Mouse (Mus musculus) midbrain, embryonic 11.5 days (tissue): ENCODE measurements at regions not wholly inside any gene's neighbourhood (a gene's known extent, or its start where the extent isn't known, plus 50 kb on each side); places are given as distances from the start of the nearest gene placed in this dataset.

ENCODE experiments used
- ATAC-seq: fragments of 200-750 bp; cut with Nextera tagmentation; 2 replicates; pipeline ENCODE4 v1.8.0; 2017; ENCODE audit warnings: moderate TSS enrichment, moderate library complexity; ENCODE audit not compliant: low FRiP score
- DNase-seq: peaks from one replicate; pipeline ENCODE4 v3.0.0; 2015; ENCODE audit warnings: low spot score; ENCODE audit errors: missing footprints
- H3K27ac ChIP-seq: fragments of 300-500 bp; sonication (generic); 2 replicates; pipeline ENCODE4 v1.5.1; 2014; ENCODE audit warnings: low read depth, low read length
- H3K27me3 ChIP-seq: fragments of 300-500 bp; sonication (generic); 2 replicates; pipeline ENCODE4 v1.6.1; 2014; ENCODE audit warnings: mild to moderate bottlenecking, low read length, moderate library complexity, mixed read lengths; ENCODE audit not compliant: control insufficient read depth, insufficient read depth
- H3K36me3 ChIP-seq: fragments of 300-500 bp; sonication (generic); 2 replicates; pipeline ENCODE4 v1.6.1; 2014; ENCODE audit warnings: mild to moderate bottlenecking, low read length, moderate library complexity, mixed read lengths; ENCODE audit not compliant: control insufficient read depth, insufficient read depth
- H3K4me1 ChIP-seq: fragments of 300-500 bp; sonication (generic); 2 replicates; pipeline ENCODE4 v1.6.1; 2014; ENCODE audit warnings: low read length; ENCODE audit not compliant: control insufficient read depth, insufficient read depth
- H3K4me2 ChIP-seq: fragments of 300-500 bp; sonication (generic); 2 replicates; pipeline ENCODE4 v1.6.1; 2014; ENCODE audit warnings: mild to moderate bottlenecking, moderate library complexity
- H3K4me3 ChIP-seq: fragments of 300-500 bp; sonication (generic); 2 replicates; pipeline ENCODE4 v1.5.1; 2014; ENCODE audit warnings: low read depth, low read length
- H3K9ac ChIP-seq: fragments of 300-500 bp; sonication (generic); 2 replicates; pipeline ENCODE4 v1.6.1; 2014; ENCODE audit warnings: low read length
- H3K9me3 ChIP-seq: fragments of 300-500 bp; sonication (generic); 2 replicates; pipeline ENCODE4 v1.6.1; 2016; ENCODE audit warnings: low read length; ENCODE audit not compliant: control insufficient read depth
- WGBS: fragments of 180-500 bp; shearing (Covaris S2); extraction: QIAGEN DNeasy Blood & Tissue Kit; methylation state at CpG from one replicate; pipeline ENCODE4 v1.1.7; 2014; 5-methylcytosine and 5-hydroxymethylcytosine counted together

- Histone ChIP-seq H3K4me3 (no peak overlapping the region), H3K4me2 (no peak overlapping the region), H3K9me3 (no peaks in the 10 kb centered on the region), H3K4me1 (no peaks in the 10 kb centered on the region), H3K36me3 (no peaks in the 10 kb centered on the region), H3K27me3 (no peaks in the 10 kb centered on the region), H3K27ac (no peak overlapping the region), H3K9ac (no peak overlapping the region)
- 40% methylated on average over 6 of the region's 6 CpGs for WGBS
- ATAC-seq, result no peak
- no peak for DNase-seq
Measured at GRCm38 (mm10) chr12:70729961-70730360, 95.4 kb upstream of the Frmd6 start.

- no peaks in the 10 kb centered on the region for H3K36me3 ChIP-seq
- no peak overlapping the region for H3K27ac ChIP-seq
- WGBS, result 80% methylated on average over 6 of the region's 6 CpGs
- no peaks in the 10 kb centered on the region for H3K4me1 ChIP-seq
- no peaks in the 10 kb centered on the region for H3K27me3 ChIP-seq
- no peaks in the 10 kb centered on the region for H3K9me3 ChIP-seq
- no peak overlapping the region for H3K9ac ChIP-seq
- no peak overlapping the region for H3K4me2 ChIP-seq
- no peak for DNase-seq
- H3K4me3 ChIP-seq, result no peak overlapping the region
- ATAC-seq, result no peak; the same call in 1 of the 2 replicates
Measured at GRCm38 (mm10) chr12:70731498-70731897, 93.8 kb upstream of the Frmd6 start.

DNA sequence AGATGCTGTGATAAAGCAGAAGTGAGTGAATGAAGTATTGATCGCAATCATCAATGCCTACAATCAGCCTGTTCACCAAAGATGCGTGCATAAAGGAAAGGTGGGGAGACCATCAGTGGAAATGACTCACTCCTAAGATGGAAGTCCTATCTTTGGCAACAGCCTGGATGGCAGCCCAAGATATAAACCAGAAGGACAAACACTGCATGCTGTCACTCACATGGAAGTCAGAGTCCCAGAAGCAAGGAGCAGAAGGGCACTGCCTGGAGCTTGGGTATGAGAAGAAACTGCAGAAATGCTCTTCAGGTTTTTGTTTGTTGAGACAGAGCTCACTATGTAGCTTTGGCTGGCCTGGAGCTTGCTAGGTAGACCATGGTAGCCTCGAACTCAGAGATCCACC lies 92.7 kb upstream of the Frmd6 start:
- Histone ChIP-seq H3K9ac (no peak overlapping the region), H3K9me3 (no peaks in the 10 kb centered on the region), H3K4me1 (no peaks in the 10 kb centered on the region), H3K4me2 (no peak overlapping the region), H3K36me3 (no peaks in the 10 kb centered on the region), H3K4me3 (no peak overlapping the region), H3K27me3 (no peaks in the 10 kb centered on the region), H3K27ac (no peak overlapping the region)
- DNase-seq (no peak), ATAC-seq (no peak)
- WGBS, result 91% methylated on average over 3 of the region's 3 CpGs

- Histone ChIP-seq H3K4me3 (no peak overlapping the region), H3K4me2 (no peak overlapping the region), H3K36me3 (no peaks in the 10 kb centered on the region), H3K9me3 (no peaks in the 10 kb centered on the region), H3K4me1 (no peaks in the 10 kb centered on the region), H3K27ac (no peak overlapping the region), H3K9ac (no peak overlapping the region), H3K27me3 (no peaks in the 10 kb centered on the region)
- 89% methylated on average over 3 of the region's 3 CpGs for whole genome bisulfite sequencing
- ATAC-seq, result no peak
- DNase-seq, result no peak
Measured at GRCm38 (mm10) chr12:70738554-70738953, 86.8 kb upstream of the Frmd6 start.

GRCm38 (mm10) chr12:70739316-70739715 lies 86.0 kb upstream of the Frmd6 start:
- no peak overlapping the region for H3K4me2 ChIP-seq
- no peak overlapping the region for H3K9ac ChIP-seq
- H3K4me3 ChIP-seq, result no peak overlapping the region
- no peaks in the 10 kb centered on the region for H3K36me3 ChIP-seq
- H3K27ac ChIP-seq, result no peak overlapping the region
- H3K9me3 ChIP-seq, result no peaks in the 10 kb centered on the region
- WGBS, result 88% methylated on average over 6 of the region's 6 CpGs
- no peak for DNase-seq
- no peak for ATAC-seq
- no peaks in the 10 kb centered on the region for H3K27me3 ChIP-seq
- H3K4me1 ChIP-seq, result no peaks in the 10 kb centered on the region

GRCm38 (mm10) chr12:70739766-70740165 lies 85.5 kb upstream of the Frmd6 start:
- H3K4me3 ChIP-seq, result no peak overlapping the region
- no peaks in the 10 kb centered on the region for H3K36me3 ChIP-seq
- WGBS, result 88% methylated on average over 7 of the region's 7 CpGs
- H3K27ac ChIP-seq, result no peak overlapping the region
- no peaks in the 10 kb centered on the region for H3K4me1 ChIP-seq
- H3K4me2 ChIP-seq, result no peak overlapping the region
- no peaks in the 10 kb centered on the region for H3K27me3 ChIP-seq
- DNase-seq (no peak), ATAC-seq (no peak)
- no peaks in the 10 kb centered on the region for H3K9me3 ChIP-seq
- H3K9ac ChIP-seq, result no peak overlapping the region

GRCm38 (mm10) chr12:70742836-70743235 lies 82.5 kb upstream of the Frmd6 start:
- no peak overlapping the region for H3K4me3 ChIP-seq
- no peak overlapping the region for H3K9ac ChIP-seq
- DNase-seq (no peak), ATAC-seq (no peak)
- H3K27me3 ChIP-seq, result no peaks in the 10 kb centered on the region
- H3K27ac ChIP-seq, result no peak overlapping the region
- H3K36me3 ChIP-seq, result no peaks in the 10 kb centered on the region
- H3K4me2 ChIP-seq, result no peak overlapping the region
- no peaks in the 10 kb centered on the region for H3K9me3 ChIP-seq
- H3K4me1 ChIP-seq, result no peaks in the 10 kb centered on the region
- 83% methylated on average over 3 of the region's 3 CpGs for WGBS

- no peaks in the 10 kb centered on the region for H3K27me3 ChIP-seq
- H3K9me3 ChIP-seq, result no peaks in the 10 kb centered on the region
- H3K27ac ChIP-seq, result no peak overlapping the region
- H3K36me3 ChIP-seq, result no peaks in the 10 kb centered on the region
- H3K4me1 ChIP-seq, result no peaks in the 10 kb centered on the region
- ATAC-seq (no peak), DNase-seq (no peak)
- 90% methylated on average over 2 of the region's 2 CpGs for WGBS
- H3K4me2 ChIP-seq, result no peak overlapping the region
- H3K9ac ChIP-seq, result no peak overlapping the region
- no peak overlapping the region for H3K4me3 ChIP-seq
Measured at GRCm38 (mm10) chr12:70745681-70746080, 79.6 kb upstream of the Frmd6 start.

DNA sequence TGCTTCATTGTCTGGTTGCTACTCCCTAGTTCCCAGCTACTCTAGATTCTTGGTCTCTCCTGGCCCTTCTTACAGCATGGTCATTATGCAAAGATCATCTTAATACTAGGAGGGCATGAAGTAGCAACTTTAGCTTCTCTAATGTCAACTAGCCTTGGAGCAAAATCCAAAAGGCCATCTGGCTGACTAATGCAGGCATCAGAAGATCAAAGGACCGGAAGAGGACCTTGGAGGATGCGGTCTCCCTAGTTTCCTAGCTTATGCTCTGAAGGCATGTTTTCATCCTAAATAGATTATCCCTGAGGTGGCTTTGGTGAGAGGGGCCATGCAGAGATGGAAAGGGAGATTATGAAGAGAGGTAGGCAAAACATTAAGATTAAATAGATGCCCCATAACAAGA lies 75.7 kb upstream of the Frmd6 start:
- no peak for ATAC-seq

More for the DNA sequence above, 75.7 kb upstream of the Frmd6 start:
- Histone ChIP-seq H3K4me1 (peaks cover 5% of the 10 kb centered on the region), H3K27ac (no peak overlapping the region), H3K4me2 (no peak overlapping the region), H3K4me3 (no peak overlapping the region), H3K36me3 (no peaks in the 10 kb centered on the region), H3K9me3 (no peaks in the 10 kb centered on the region), H3K9ac (no peak overlapping the region), H3K27me3 (no peaks in the 10 kb centered on the region)
- no peak for DNase-seq
- 79% methylated on average over 2 of the region's 2 CpGs for WGBS
